Mouse (Mus musculus) spleen, adult 18-20 months (tissue): ENCODE results near the gene Lamp5.

ENCODE experiments used
- DNase-seq, 2 experiments: peaks; one replicate each; pipeline ENCODE4 v3.0.0; 2022; ENCODE audit warnings: mixed read lengths in 2 of 2

The Lamp5 gene

DNA sequence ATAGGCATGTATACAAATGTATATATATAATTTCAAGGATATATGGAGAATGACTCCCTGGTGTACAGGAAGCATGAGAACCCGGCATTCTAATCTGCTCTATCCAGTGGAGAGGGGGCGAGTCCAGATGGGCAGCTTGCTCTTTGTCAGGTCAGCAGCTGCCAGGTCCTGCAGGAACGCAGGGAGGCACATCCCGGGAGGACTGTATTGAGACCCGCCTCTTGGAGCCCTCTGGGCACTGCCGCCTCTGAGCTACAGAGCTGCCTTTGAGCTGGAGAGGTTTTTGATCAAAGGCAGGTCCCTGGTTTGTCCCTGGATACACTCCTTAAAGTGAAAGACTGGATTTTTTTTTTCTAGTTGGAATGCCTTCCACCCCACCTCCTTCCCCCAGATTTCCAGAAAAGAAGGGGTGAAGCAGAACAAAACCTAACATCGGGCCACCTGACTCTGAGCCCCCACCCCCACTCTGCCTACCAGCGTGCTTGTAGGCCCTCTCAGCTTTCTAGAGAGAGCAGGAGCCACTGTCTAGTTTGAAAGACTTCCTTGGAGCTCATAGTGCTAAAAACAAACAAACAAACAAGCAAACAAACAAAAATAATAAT, at the start of gene Lamp5:
Lamp5 (plus strand) TSS at position 552 of the 602 bp plus-strand sequence.
- DNase-seq = no peak

DNA sequence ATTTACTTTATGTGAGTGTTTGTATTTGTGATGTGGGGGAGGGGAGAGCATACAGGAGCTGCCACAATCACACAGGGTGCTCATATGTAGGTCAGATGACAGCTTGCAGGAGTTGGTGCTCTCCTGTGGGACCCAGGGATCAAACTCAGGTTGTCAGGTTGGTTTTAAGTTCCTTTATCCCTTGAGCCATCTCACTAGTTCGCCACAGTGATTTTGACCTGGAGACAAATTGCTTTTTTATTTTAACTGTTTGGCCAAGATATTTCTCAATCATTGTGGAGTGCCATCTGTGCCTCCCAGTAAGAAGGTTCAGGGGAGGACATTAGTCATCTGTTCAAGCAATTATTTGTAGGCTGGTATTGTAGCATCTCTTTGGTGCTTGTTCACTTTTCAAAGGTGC, 48.2 kb upstream of the Lamp5 start:
- DNase-seq = no peak

DNA sequence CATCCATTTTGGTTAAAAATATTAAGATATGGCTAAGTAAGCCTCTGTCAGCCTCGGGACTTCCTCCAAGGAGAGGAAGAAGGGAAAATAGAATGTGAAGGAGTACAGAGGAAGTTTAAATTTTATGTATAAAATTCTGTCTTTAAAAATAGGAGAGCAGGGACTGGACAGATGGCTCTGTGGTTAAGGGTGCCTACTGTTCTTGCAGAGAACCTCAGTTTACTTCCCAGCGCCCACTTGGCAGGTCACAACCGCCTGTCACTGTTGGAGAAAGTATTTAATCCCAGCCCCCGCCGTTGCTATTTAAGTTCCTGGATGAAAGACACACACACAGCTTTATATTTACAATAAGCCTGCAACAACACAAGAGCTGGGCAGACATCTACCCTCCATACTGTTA, 45.8 kb upstream of the Lamp5 start:
- no peak for DNase-seq

DNA sequence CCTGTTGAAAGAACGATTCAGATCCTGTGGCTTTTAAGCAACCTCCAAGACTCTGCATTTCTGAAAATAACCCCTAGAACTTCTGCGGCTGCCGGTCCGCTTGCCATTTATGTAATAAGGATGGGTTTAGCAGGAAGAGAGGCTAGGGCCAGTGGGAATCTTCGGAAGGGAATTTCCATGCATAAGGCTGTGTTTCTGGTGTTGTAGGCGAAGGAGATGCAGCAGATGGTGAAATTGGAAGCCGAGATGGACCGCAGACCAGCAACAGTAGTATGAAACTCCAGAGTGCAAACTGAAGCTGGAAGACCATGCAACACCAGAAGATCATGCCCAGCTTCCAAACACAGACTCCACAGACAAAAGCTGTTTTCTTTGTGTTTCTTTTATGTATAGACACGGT, 39.3 kb upstream of the Lamp5 start:
- no peak for DNase-seq

DNA sequence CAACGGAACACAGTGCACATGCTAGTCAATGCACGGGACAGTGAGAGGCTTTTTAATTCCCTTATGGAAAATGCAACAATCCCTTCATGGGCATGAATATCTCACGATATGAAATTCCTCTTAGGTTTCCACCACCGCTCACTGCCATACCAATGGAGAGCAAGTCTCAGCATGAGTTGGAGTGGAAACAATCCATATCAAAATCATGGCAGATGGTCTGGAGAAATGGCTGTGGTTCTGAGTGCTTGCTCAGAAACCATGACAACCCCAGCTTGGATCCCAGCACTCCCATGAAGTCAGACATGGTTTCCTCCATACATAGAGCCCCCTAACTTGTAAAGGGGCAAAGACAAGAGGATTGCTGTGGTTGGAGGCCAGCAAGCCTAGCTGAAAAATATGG, 3.6 kb upstream of the Lamp5 start:
- DNase-seq = no peak

DNA sequence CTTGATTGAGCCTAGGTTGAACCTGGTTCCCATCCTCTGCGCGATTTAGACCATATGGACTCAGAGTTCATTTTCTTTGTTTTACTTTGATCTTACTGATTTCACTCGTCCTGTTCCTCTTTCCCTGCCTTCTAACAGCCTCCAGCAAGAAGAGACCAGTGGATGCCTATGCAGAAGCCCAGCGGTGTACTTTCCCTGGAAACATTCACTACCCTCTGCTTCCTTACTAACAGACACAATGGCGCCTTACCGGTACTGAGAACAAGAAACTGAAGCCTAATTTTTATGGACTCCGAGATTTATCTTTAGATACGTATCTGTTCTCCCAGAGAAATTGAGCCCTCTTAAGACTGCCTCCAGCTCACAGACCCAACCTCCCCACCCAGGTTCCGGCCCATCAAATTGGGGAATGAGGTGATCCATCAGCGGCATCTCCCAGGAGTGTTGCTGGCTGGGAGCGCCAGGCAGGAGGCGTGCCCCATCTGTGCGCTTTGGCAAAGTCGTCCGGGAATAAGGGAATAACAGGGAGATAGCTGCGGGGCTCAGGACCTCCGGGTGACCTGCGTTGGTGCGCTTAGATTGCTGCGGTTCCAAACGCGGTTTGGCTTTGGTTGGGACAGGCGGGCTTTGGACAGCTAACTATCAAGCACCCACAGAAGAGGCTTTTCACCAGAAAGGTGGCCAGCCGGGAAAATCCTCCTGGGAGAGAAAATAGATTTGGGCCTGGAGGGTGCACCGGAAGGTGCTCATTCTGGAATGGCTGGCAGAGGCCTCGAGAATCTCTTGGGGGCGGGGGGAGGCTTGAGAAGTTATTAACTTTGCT, 1.0 kb upstream of the Lamp5 start:
- DNase-seq = no peak

DNA sequence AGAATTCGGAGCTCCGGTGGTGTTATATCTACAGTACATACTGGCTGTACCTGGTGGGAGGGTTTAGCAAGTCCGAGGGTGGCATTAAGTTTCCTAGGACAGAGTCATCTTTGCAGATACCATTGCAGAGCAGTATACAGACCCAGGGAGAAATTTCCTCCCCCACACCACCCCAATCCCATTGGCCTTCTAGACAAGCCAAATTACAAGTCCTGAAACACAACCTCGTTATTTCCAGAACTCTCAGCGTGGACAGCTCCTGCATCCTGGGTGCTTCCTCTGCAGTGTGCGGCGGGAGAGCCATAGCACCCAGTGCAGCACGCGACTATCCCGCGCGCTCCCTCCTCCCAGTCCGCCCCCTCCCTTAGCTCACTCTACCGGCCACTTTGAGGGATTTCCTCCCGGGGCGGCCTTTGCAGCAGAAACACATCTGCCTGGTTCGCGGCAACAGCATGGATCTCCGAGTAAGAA, 5.9 kb downstream of the Lamp5 start:
- no peak for DNase-seq

DNA sequence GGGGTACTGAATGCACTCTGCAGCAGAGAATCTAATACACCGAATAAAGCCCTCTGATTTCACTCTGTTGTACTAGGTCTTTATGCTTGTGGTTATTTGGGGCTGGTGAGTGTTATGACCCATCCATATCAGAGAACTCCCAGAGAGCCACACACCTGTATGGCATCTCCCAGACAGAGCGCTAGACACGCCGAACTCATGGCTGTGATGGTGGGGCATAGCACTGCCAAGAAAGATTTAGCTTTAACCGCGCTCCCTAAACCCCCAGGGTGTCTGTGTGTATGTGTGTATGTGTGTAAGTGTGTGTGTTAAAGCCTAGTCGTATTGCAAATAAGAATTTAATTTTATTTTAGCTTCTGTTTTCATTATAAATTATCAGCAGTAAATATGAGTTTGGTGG, 6.4 kb downstream of the Lamp5 start:
- no peak for DNase-seq

DNA sequence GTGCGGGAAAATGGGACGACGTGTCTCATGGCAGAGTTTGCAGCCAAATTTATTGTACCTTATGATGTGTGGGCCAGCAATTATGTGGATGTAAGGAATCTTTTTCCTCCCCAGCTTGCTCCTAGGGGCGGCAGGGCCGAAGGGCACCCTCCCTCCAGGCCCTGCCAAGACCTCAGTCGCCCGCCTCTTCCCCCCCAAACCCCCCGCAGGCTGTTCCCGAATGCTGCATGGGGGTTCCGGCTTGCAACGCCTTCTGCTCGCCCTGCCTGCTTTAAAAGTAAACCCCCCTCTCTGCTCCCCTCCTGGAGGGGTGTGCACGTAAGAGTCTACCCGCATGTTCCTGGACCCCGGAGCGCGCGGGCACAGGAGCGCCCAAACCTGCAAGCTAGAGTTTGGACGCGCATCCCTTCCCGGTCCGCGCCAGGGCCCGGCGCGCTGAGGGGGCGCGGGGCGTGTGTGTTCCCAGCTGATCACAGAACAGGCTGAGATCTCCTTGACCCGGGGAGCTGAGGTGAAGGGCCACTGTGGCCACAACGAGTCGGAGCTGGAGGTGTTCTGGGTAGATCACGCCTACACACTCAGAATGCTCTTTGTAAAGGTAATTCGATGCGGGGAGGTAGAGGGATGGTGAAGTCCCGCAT, 7.1 kb downstream of the Lamp5 start:
- DNase-seq = no peak

DNA sequence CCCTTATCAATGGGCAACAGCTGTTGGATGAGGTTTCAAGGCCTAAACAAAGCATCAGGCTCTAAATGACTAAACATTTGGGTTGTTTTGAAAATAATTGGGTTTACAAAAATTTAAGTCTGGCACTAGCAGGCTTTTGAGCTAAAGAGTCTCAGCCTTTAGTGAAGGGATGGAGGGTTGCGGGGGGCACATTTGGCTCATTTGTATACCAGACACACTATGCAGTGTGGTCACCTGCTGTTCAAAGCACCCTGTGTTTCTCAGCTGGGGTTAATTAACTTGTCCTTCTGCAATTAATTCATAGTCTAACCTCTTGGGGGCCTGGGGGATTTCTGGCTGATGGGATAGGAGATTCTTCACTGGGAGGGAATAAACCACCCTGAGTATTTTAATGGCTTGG, 12.3 kb downstream of the Lamp5 start:
- DNase-seq = no peak

DNA sequence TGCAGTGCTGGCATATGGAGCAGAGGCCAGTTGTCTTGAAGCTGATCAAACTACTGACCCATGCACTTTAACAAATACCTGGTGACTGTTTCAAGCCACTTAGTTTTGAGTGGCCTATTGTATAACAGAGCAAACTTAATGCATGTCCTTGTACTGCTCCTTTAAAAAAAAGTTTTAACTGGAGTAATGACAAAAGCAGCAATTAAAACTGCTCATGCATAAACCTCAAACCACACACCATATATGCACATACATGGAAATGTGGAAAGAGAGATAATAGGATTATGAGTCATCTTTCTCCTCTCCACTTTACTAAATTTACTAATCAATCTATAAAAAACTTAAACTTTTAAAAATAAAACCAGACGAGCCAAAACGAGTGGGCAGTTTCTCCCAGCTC, 43.9 kb downstream of the Lamp5 start:
- DNase-seq = no peak

DNA sequence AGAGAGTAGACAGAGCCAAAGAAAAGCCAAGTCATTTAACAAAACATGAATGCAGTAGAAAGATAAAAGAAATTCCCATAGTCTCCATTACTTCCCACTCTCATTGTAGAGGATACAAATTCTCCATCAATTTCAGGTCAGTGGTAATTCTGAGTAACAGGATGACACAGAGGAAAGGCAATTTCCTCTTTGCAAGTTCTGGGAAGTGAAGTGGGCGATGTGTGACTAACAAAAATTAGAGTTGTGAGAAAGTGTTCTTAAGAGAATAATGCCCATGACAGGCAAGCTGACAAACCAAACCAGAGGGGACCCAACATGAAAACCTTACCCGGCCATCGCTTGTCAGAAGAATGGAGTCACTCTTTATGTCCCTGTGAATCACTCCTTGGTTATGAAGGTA, 45.1 kb downstream of the Lamp5 start:
- no peak for DNase-seq

DNA sequence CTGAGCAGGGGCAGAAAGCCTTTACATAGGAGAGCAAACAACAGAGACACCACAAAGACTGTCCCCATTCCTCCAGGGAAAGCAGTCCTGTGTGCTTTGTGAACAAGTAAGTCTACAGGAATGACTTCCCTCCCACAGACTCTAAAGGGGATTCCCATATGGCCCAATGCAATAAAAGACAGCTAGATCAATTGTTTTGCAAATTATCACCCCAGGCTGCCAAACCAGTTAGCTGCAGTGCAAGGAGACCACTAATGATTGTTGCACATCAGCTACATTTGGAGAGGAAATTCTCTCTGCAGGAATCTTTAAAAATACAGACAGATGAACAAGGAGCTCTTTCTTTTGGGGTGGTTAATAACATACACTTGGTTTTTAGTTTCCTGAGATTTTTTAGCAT, 55.6 kb downstream of the Lamp5 start:
- DNase-seq = no peak

DNA sequence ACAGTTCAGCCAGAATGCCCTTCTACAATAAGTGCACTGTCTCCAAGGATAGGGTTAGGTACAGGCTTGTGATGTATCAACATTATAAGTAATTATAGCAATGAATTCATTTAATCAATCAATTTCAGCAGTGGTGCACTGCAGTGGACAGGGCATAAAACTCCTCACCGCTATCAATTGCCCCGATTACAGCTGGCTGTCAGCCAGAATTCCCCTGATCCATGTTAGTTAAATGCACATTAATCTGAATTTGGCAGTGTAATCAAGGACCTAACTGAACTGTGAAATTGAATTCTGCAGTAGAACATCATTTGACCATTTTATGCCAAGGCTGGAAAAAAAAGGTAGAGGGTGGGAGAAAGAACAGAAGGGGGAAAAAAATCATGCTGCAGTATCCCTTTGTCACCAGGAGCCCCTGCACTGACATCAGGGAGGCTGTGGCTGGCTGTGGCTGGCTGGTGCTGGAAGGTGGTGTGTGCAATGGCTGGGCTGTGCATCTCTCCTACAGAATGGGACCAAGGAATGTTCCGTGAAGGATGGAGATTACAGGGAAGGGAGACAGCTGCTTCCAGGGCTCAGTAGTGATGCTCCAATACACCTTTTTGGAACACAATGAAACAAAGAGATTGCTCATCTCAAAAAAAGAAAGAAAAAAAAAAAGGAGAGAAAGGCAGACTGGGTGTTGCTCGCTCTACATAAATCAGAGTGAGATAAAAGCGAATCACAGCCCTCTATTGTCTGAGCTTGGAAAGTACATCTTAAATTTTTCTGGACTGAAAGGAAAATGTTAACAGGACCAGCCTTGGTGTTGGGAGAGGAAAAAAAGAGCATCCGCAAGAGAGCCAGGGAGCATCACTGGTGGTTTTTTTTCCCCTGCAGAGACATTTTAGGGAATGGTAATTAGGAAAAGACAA, 56.3 kb downstream of the Lamp5 start:
- DNase-seq = no peak

DNA sequence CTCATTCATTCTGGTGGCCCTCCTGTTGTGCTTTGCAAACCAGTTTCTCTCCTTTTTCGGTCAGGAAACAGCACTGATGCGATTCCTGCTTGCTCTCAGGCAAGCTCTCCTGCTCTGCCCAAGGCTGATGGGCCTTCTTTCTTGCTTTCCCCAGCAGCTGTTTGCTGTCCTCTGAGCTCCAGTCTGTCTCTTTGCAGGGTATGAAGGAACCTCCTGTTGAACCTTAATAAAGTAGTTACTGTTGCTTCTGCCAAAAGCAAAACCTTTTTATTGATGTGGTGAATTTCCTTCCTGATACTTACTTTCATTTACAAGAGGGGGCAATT, 57.0 kb downstream of the Lamp5 start:
- DNase-seq = no peak

DNA sequence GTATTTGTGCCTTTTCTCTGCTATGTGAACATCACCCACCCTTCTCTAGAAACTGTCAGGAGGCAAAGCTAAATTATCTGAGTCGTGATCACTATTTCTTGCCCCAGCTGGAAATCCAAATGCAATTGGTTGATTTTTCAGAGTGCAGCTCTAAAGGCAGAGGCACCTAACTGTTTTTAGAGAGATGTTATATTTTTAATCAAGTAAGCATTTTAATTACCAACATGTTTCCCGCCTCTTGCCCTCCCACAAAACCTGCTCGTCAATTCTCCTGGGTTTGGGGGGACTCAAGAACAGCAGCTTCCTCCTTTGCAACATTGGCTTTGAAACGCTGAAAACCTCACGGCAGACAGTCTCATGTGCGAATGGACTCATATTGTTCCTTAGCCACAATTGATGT, 61.3 kb downstream of the Lamp5 start:
- DNase-seq = no peak

DNA sequence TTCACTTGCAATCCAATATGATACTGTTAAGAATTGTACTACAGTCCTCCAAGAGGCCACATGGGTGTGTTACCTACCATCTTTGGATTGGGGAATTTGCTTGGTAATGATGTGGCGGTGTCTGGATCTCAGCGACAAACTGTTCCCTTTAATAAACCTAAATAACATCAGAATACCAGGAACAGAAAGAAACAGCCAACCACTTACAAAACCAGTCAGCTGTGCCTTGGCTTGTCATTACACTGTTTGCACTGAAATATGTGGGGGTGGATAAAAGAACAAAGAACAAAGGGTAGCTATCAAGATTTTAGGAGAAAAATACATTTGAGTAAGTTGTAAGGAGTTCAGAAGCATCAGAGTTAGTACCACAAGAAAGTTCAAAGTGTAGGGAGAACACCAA, 66.0 kb downstream of the Lamp5 start:
- no peak for DNase-seq
